Mouse (Mus musculus) C2C12 (cell line): ENCODE data around the gene D930020B18Rik.

Source experiments
- CEBPB ChIP-seq: IDR thresholded peaks from one replicate; pipeline ENCODE4 v1.6.1; 2011; ENCODE audit warnings: low read depth, mild to moderate bottlenecking, control low read depth, moderate library complexity
- CTCF ChIP-seq: IDR thresholded peaks from one replicate; pipeline ENCODE4 v1.5.1; 2011; ENCODE audit not compliant: control insufficient read depth, insufficient read depth, insufficient read length
- FOSL1 ChIP-seq: IDR thresholded peaks from one replicate; pipeline ENCODE4 v1.8.0; 2011; ENCODE audit warnings: mild to moderate bottlenecking, low read length; ENCODE audit not compliant: poor library complexity, insufficient read depth, severe bottlenecking
- MAX ChIP-seq: IDR thresholded peaks from one replicate; pipeline ENCODE4 v1.6.1; 2011; ENCODE audit warnings: mild to moderate bottlenecking, control low read depth
- USF1 ChIP-seq: IDR thresholded peaks from one replicate; pipeline ENCODE4 v1.6.1; 2011; ENCODE audit warnings: low read depth, mild to moderate bottlenecking, control low read depth, moderate library complexity

GRCm38 (mm10) chr10:121634159-121634558 lies 7.2 kb upstream of the D930020B18Rik start:
- TF ChIP-seq CEBPB (no peak), CTCF (no peak), USF1 (no peak), FOSL1 (no peak), MAX (no peak)
